Mouse (Mus musculus): ENCODE results near the gene Gm49486. TPM values are rescaled to one million over a fixed set of nuclear protein-coding genes. Genes with fewer than 3 reads are reported as not detected.
A peak's percentile ranks its signal among the peaks of the same experiment; 100 is the strongest.

Gene Gm49486
- total RNA-seq, 2 experiments from 2014 or later, result 0.16 to 0.42 TPM

GRCm38 (mm10) chr15:79265384-79265783 is 36.2 kb downstream of the Gm49486 start:
- no peak for DNase-seq (ENCODE audit: low spot score in 2 of 2)

GRCm38 (mm10) chr15:79268521-79268920 is 39.3 kb downstream of the Gm49486 start:
- DNase-seq (ENCODE audit: low spot score in 2 of 2), result no peak

GRCm38 (mm10) chr15:79270317-79271123 is 41.3 kb downstream of the Gm49486 start:
- DNase-seq (ENCODE audit: low spot score in 2 of 2), result peak; percentile 42 to 49

- DNase-seq (ENCODE audit: low spot score in 2 of 2), result peak; percentile 23 to 54
Measured at GRCm38 (mm10) chr15:79271124-79271746, 42.0 kb downstream of the Gm49486 start.

- DNase-seq (ENCODE audit: low spot score in 2 of 2), result no peak
Measured at GRCm38 (mm10) chr15:79273020-79273419, 43.8 kb downstream of the Gm49486 start.

- no peak for DNase-seq (ENCODE audit: low spot score in 2 of 2)
Measured at GRCm38 (mm10) chr15:79277728-79278127, 48.5 kb downstream of the Gm49486 start.

GRCm38 (mm10) chr15:79280209-79280608 is 51.0 kb downstream of the Gm49486 start:
- no peak for DNase-seq (ENCODE audit: low spot score in 2 of 2)

- no peak for DNase-seq (ENCODE audit: low spot score in 2 of 2)
Measured at GRCm38 (mm10) chr15:79280850-79281249, 51.7 kb downstream of the Gm49486 start.

GRCm38 (mm10) chr15:79281389-79281788 is 52.2 kb downstream of the Gm49486 start:
- DNase-seq (ENCODE audit: low spot score in 2 of 2), result no peak

GRCm38 (mm10) chr15:79282434-79282833 is 53.2 kb downstream of the Gm49486 start:
- DNase-seq (ENCODE audit: low spot score in 2 of 2), result no peak

GRCm38 (mm10) chr15:79283371-79283770 is 54.2 kb downstream of the Gm49486 start:
- DNase-seq (ENCODE audit: low spot score in 2 of 2), result no peak

GRCm38 (mm10) chr15:79285399-79285798 is 56.2 kb downstream of the Gm49486 start, which contains the start of gene Baiap2l2:
Gene Baiap2l2 (minus strand): TSS chr15:79285537.
- no peak for DNase-seq (ENCODE audit: low spot score in 2 of 2)

- DNase-seq (ENCODE audit: low spot score in 2 of 2), result no peak
Measured at GRCm38 (mm10) chr15:79286141-79286540, 57.0 kb downstream of the Gm49486 start.

- no peak for DNase-seq (ENCODE audit: low spot score in 2 of 2)
Measured at GRCm38 (mm10) chr15:79287091-79287490, 57.9 kb downstream of the Gm49486 start.

GRCm38 (mm10) chr15:79288387-79288786 is 59.2 kb downstream of the Gm49486 start:
- DNase-seq (ENCODE audit: low spot score in 2 of 2), result no peak

- no peak for DNase-seq (ENCODE audit: low spot score in 2 of 2)
Measured at GRCm38 (mm10) chr15:79289441-79289840, 60.2 kb downstream of the Gm49486 start.

GRCm38 (mm10) chr15:79290340-79290739 is 61.1 kb downstream of the Gm49486 start:
- DNase-seq (ENCODE audit: low spot score in 2 of 2), result no peak

- DNase-seq (ENCODE audit: low spot score in 2 of 2), result no peak
Measured at GRCm38 (mm10) chr15:79292779-79293178, 63.6 kb downstream of the Gm49486 start.

- DNase-seq (ENCODE audit: low spot score in 2 of 2), result no peak
Measured at GRCm38 (mm10) chr15:79298553-79298952, 69.4 kb downstream of the Gm49486 start.

- no peak for DNase-seq (ENCODE audit: low spot score in 2 of 2)
Measured at GRCm38 (mm10) chr15:79299563-79300155, 70.5 kb downstream of the Gm49486 start.

GRCm38 (mm10) chr15:79303725-79304124 is 74.5 kb downstream of the Gm49486 start:
- no peak for DNase-seq (ENCODE audit: low spot score in 2 of 2)

- no peak for DNase-seq (ENCODE audit: low spot score in 2 of 2)
Measured at GRCm38 (mm10) chr15:79304832-79305231, 75.6 kb downstream of the Gm49486 start.
